Mouse (Mus musculus) kidney, adult 2 months (tissue): ENCODE data around the gene Tmem108.

Source experiments
- CTCF ChIP-seq: fragments of 200-500 bp; conservative IDR thresholded peaks from 2 replicates; pipeline ENCODE4 v1.5.1; 2011; ENCODE audit warnings: low read depth, mild to moderate bottlenecking, control low read depth, low read length, moderate library complexity, mixed read lengths; ENCODE audit not compliant: insufficient read depth, insufficient read length
- POLR2A ChIP-seq: fragments of 200-500 bp; IDR thresholded peaks from one replicate; pipeline ENCODE4 v1.6.1; 2011; ENCODE audit warnings: low read depth, low read length, control low read depth

DNA sequence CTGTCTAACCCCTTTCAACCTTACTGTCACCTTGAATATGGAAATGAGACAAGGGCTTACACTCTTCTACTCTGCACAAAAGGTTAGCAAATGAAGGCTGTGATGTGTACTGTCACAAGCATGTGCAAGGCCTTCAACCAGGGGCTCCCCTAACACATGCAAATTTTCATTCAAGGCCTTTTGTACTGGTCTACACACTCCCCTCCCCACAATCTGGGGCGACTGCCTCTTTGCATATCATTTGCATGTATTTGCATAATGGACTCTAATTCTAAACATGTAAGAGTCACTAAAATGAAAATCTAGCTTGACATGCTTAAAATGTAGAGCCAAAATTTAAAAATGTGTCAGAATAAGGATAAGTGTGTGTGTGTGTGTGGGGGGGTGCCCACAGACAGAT is 257.0 kb downstream of the Tmem108 start:
- TF ChIP-seq CTCF, result no peak
- TF ChIP-seq POLR2A, result no peak
